ENCODE assay signal across 19 mouse cellular contexts in the genomic region with DNA sequence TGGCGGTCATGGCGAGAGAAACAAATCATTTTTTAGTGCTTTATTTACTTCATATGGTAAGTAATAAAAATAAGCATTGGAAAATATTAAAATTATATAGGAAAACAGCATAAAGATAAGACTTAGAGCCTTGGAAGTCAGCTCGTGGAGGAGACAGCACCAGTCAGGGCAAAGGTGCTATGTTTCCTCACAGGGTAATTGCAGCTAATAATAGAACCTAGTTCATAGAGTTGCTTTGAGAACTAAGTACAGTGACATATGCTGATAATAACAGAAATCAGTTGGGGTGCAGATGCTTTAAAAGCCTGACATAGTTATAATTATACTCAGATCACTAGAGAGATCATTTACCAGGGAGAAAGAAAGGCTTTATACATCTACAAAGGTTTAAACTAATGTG.
"Had no signal": no experiment of that assay in that cellular context is flagged by ENCODE, and none has a peak within 500 bp of the region (broad histone marks: within the 10 kb centered on the region; RNA-seq: fewer than 3 reads in every experiment).

No protein-coding gene starts in this region.

- H3K9ac ChIP-seq: limb, embryonic 12.5 days; lung, embryonic 15.5 days; midbrain, embryonic 15.5 days; neural tube, embryonic 12.5 days; stomach, embryonic 15.5 days had no signal

- H3K9me3 ChIP-seq: limb, embryonic 12.5 days; lung, embryonic 15.5 days; midbrain, embryonic 15.5 days; neural tube, embryonic 12.5 days; stomach, embryonic 15.5 days had no signal

- ATAC-seq: midbrain, embryonic 15.5 days had no signal

- H3K4me3 ChIP-seq: limb, embryonic 12.5 days; lung, embryonic 15.5 days; megakaryocyte, embryonic 14.5 days; midbrain, embryonic 15.5 days; neural tube, embryonic 12.5 days; stomach, embryonic 15.5 days had no signal

- H3K27ac ChIP-seq: kidney, postnatal 0 days; limb, embryonic 12.5 days; lung, embryonic 15.5 days; macrophage; midbrain, embryonic 15.5 days; neural tube, embryonic 12.5 days had no signal

- DNase-seq: kidney, adult 8-10 months; kidney, postnatal 36 days; layer of hippocampus, adult 9-11 months; layer of hippocampus, postnatal 36 days; liver; lung, postnatal 14 days; right cerebral cortex, postnatal 4 days; spleen, adult 18-20 months; thymus, adult 2 months; thymus, postnatal 36 days had no signal

- H3K27me3 ChIP-seq: limb, embryonic 12.5 days; lung, embryonic 15.5 days; megakaryocyte, embryonic 14.5 days; midbrain, embryonic 15.5 days; neural tube, embryonic 12.5 days; stomach, embryonic 15.5 days had no signal

- H3K4me1 ChIP-seq: limb, embryonic 12.5 days; megakaryocyte, embryonic 14.5 days; midbrain, embryonic 15.5 days; neural tube, embryonic 12.5 days had no signal

- H3K36me3 ChIP-seq: limb, embryonic 12.5 days; lung, embryonic 15.5 days; midbrain, embryonic 15.5 days; neural tube, embryonic 12.5 days; stomach, embryonic 15.5 days had no signal

- H3K4me2 ChIP-seq: limb, embryonic 12.5 days; lung, embryonic 15.5 days; midbrain, embryonic 11.5 days; midbrain, embryonic 15.5 days; neural tube, embryonic 12.5 days; stomach, embryonic 15.5 days had no signal
